Mouse (Mus musculus) olfactory bulb, adult 2 months (tissue): Measurements from ENCODE around the gene Crb3. TPM values are rescaled to one million over a fixed set of nuclear protein-coding genes. Genes with fewer than 3 reads are reported as not detected.
A peak's percentile ranks its signal among the peaks of the same experiment; 100 is the strongest.

Experiments used
- H3K27ac ChIP-seq: fragments of 200-500 bp; 2 replicates; pipeline ENCODE4 v1.5.1; 2012; ENCODE audit warnings: low read depth, low read length; ENCODE audit not compliant: insufficient read depth
- H3K4me1 ChIP-seq: fragments of 200-500 bp; 2 replicates; pipeline ENCODE4 v1.6.1; 2012; ENCODE audit warnings: low read length; ENCODE audit not compliant: control insufficient read depth, insufficient read depth
- H3K4me3 ChIP-seq: fragments of 200-500 bp; 2 replicates; pipeline ENCODE4 v1.5.1; 2012; ENCODE audit warnings: mild to moderate bottlenecking, low read depth, low read length, moderate library complexity; ENCODE audit not compliant: insufficient read depth
- CTCF ChIP-seq: fragments of 200-500 bp; IDR thresholded peaks from 2 replicates; pipeline ENCODE4 v1.5.1; 2012; ENCODE audit warnings: low read depth, mild to moderate bottlenecking, low read length, moderate library complexity; ENCODE audit not compliant: insufficient read depth
- POLR2A ChIP-seq: fragments of 200-500 bp; IDR thresholded peaks from 2 replicates; pipeline ENCODE4 v1.6.1; 2012; ENCODE audit warnings: mild to moderate bottlenecking, low read depth, low read length, moderate library complexity; ENCODE audit not compliant: insufficient read depth
- WGBS: fragments of 180-500 bp; shearing (Covaris S2); methylation state at CpG from one replicate; pipeline ENCODE4 v1.1.7; 2018; 5-methylcytosine and 5-hydroxymethylcytosine counted together
- polyA plus RNA-seq: library from polyadenylated mRNA; stranded (reverse); fragments of >200 nt; gene quantifications from 2 replicates; pipeline ENCODE4 v1.2.4, GENCODE M21; 2012; ENCODE audit warnings: low replicate concordance; ENCODE audit not compliant: missing spikeins, insufficient read depth, insufficient read length

Gene Crb3
- polyA plus RNA-seq, 1 experiment, result not detected

- TF ChIP-seq POLR2A, result no peak; the same call in 1 of the 2 replicates
- Histone ChIP-seq H3K4me1 (peaks cover 19% of the 10 kb centered on the region), H3K4me3 (peak within 1 kb of the TSS; percentile 83), H3K27ac (peak within 1 kb of the TSS; percentile 89)
- under 1% methylated on average over 26 of the region's 45 CpGs for WGBS
Observed at GRCm38 (mm10) chr17:57059486-57059977, 627 bp downstream of the Crb3 start, which contains the start of gene Slc25a23. Slc25a23 (minus strand) TSS chr17:57059863.

GRCm38 (mm10) chr17:57060231-57060801 is 1.4 kb downstream of the Crb3 start:
- under 1% methylated on average over 44 of the region's 44 CpGs for WGBS
- peak overlapping the region; percentile 73 for H3K27ac ChIP-seq
- peak overlapping the region; percentile 83 for H3K4me3 ChIP-seq
- peaks cover 17% of the 10 kb centered on the region for H3K4me1 ChIP-seq
- peak; percentile 23; the same call in 1 of the 2 replicates for TF ChIP-seq POLR2A
- peak; percentile 65 for TF ChIP-seq CTCF

GRCm38 (mm10) chr17:57061069-57061468 is 2.2 kb downstream of the Crb3 start:
- H3K4me1 ChIP-seq, result peaks cover 17% of the 10 kb centered on the region
- no peak overlapping the region for H3K27ac ChIP-seq
- TF ChIP-seq POLR2A (no peak), CTCF (no peak)
- WGBS, result 41% methylated on average over 10 of the region's 10 CpGs
- no peak overlapping the region for H3K4me3 ChIP-seq

- no peak overlapping the region for H3K27ac ChIP-seq
- WGBS, result 2% methylated on average over 39 of the region's 39 CpGs
- H3K4me1 ChIP-seq, result peaks cover 17% of the 10 kb centered on the region
- no peak for TF ChIP-seq CTCF
- no peak for TF ChIP-seq POLR2A
- no peak overlapping the region for H3K4me3 ChIP-seq
Observed at GRCm38 (mm10) chr17:57062011-57062521, 3.2 kb downstream of the Crb3 start.

GRCm38 (mm10) chr17:57062548-57062947 is 3.6 kb downstream of the Crb3 start:
- no peak overlapping the region for H3K4me3 ChIP-seq

GRCm38 (mm10) chr17:57063031-57063430 is 4.1 kb downstream of the Crb3 start:
- Histone ChIP-seq H3K27ac (no peak overlapping the region), H3K4me1 (peaks cover 14% of the 10 kb centered on the region), H3K4me3 (no peak overlapping the region)
- 35% methylated on average over 8 of the region's 8 CpGs for WGBS
- TF ChIP-seq CTCF, result no peak
- TF ChIP-seq POLR2A, result no peak

More at GRCm38 (mm10) chr17:57062548-57062947, 3.6 kb downstream of the Crb3 start:
- WGBS, result 5% methylated on average over 22 of the region's 22 CpGs
- Histone ChIP-seq H3K4me1 (peaks cover 17% of the 10 kb centered on the region), H3K27ac (no peak overlapping the region)
- no peak for TF ChIP-seq POLR2A
- TF ChIP-seq CTCF, result no peak

DNA sequence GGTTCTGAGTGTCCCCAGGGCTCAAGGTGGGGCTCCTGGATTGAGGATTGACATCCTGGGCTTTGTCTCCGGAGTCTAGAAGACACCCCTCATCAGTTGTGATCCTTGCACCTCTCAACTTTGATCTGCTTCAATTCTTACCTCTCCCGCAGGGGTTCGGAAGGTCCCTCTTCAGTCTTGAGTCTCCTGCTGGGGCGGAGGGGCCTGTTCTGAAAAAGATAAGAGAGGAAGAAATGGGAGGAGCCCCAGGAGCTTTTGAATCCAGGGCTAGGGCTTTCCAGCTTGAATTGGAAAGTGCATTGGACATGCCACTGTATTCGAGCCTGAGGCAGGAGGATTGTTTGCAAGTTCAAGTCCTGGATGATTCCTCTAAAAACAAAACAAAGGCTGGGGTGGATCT is 8.0 kb downstream of the Crb3 start:
- Histone ChIP-seq H3K27ac (no peak overlapping the region), H3K4me1 (peaks cover 7% of the 10 kb centered on the region), H3K4me3 (no peak overlapping the region)
- 72% methylated on average over 5 of the region's 5 CpGs for WGBS
- TF ChIP-seq POLR2A, result no peak
- no peak for TF ChIP-seq CTCF

GRCm38 (mm10) chr17:57070272-57070671 is 11.4 kb downstream of the Crb3 start:
- TF ChIP-seq POLR2A, result no peak
- no peak for TF ChIP-seq CTCF
- H3K4me3 ChIP-seq, result no peak overlapping the region
- 32% methylated on average over 9 of the region's 9 CpGs for WGBS
- H3K4me1 ChIP-seq, result no peaks in the 10 kb centered on the region
- no peak overlapping the region for H3K27ac ChIP-seq

GRCm38 (mm10) chr17:57070699-57071098 is 11.8 kb downstream of the Crb3 start:
- no peaks in the 10 kb centered on the region for H3K4me1 ChIP-seq
- TF ChIP-seq POLR2A (no peak), CTCF (no peak)
- no peak overlapping the region for H3K27ac ChIP-seq
- 16% methylated on average over 11 of the region's 11 CpGs for WGBS
- H3K4me3 ChIP-seq, result no peak overlapping the region
